Mouse (Mus musculus): Measurements from ENCODE around the gene Ccdc138.

DNA sequence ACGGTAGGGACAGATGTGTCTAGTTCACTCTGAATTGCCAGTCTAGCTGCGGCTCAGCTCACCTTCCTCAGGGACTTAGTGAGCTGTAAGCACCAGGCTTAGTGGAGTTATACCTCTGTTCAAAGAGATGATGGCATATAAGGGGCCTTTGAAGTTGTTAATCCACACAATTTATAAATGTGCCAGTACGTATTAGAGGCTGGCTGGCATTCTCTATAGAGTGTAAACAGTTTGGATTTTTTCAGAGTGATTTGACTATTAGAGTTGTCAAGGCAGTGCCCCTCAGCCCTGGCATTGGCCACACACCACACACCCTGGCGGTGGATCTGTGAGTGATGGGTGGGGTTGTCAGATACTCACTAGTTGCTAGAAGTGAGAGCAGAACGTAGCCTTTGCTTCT, 118.8 kb downstream of the Ccdc138 start:
- TF ChIP-seq MAFK (IDR thresholded peaks at IDR 0.05; ENCODE audit: insufficient read depth, low read depth, low read length) (no peak), ZNF384 (IDR thresholded peaks at IDR 0.05; ENCODE audit: low read depth, low read length) (no peak)
